Mouse (Mus musculus) frontal cortex, postnatal 14 days (tissue): Measurements from ENCODE around the gene Hdac10.

Experiments used
- DNase-seq, 2 experiments: peaks; one replicate each; pipeline ENCODE4 v3.0.0; 2022; ENCODE audit warnings: low spot score in 2 of 2

Gene Hdac10

DNA sequence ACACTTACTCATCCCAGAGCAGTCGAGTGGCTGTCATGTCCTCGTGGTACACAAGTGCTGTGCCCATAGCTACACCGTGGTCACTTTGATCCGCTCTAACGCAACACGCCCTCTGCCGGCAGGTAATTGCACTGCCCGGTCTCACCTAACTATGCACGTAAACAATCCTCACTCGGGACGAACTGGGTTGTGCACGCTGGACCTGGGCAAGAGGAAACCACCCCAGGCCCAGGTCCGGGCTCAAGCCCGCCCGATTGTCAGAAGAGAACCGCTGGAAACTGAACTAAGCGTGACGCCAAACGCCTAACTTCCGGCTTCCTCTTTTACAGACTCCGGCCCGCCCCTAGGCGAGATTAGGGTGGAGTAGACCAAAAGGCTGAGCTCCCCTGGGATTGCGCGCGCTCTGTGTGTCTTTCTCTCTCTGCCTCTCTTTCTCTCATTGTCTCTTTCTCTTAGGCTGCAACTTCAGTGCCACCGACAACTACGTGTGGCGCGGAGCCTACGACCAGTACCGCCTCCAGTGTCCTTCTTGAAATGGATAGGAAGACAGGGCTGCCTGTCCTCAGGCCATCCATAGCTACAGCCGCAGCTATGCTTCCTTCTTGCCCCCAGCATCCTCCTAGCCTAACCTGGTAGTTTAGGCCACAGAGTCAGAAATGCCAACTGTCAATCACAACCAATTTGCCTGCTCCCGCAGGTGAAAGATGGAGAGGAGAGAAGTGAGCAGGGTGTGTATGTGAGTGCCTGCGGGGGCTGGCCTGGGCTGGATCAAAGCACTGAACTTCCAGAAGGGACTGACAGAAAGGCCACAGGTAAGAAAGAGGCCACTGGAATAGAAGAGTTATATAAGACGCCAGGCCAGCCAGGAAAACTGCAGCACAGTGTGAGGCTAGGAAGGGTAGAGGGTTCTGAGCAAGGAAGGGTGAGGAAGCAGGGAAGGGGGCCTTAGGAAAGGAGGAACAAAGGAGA, at the start of gene Hdac10:
Gene Hdac10, minus strand, starts transcription at position 319 of the 969 bp plus-strand sequence.
- DNase-seq = peak; percentile 72 to 76

DNA sequence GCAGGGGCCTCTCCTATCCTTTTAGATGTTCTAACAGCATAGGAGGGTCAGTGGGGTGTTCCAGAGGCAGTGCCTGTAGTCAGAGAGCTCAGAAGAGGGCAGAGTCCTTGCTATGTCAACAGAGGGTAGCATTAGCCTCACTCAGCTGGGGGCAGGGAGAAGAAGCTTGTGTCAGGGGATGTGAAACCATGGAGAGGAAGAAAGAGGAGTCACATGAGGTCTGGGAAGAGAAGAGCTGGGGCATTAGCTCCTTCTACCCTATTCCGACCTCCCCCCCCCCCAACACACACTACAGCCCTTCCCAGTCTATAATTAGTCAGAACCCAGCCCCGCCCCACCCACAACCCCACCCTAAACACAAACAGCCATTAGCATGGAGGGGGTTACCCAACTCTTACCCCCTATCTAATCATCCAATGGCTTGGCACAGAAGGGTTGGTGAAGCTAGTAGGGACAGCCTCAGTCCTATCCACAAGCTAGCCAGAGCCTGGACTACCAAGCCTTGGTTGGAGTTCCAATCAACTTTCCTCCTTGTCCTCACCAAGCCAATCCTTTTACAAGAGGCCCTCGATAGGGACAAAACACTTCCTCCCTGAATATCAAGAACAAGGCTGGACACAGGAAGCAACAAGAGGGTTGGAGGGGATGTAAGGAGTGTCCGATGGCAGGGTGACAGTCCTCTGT, 49.2 kb upstream of the Hdac10 start:
- DNase-seq = no peak

- no peak for DNase-seq
Measured at GRCm38 (mm10) chr15:89177121-89177520, 48.6 kb upstream of the Hdac10 start.

DNA sequence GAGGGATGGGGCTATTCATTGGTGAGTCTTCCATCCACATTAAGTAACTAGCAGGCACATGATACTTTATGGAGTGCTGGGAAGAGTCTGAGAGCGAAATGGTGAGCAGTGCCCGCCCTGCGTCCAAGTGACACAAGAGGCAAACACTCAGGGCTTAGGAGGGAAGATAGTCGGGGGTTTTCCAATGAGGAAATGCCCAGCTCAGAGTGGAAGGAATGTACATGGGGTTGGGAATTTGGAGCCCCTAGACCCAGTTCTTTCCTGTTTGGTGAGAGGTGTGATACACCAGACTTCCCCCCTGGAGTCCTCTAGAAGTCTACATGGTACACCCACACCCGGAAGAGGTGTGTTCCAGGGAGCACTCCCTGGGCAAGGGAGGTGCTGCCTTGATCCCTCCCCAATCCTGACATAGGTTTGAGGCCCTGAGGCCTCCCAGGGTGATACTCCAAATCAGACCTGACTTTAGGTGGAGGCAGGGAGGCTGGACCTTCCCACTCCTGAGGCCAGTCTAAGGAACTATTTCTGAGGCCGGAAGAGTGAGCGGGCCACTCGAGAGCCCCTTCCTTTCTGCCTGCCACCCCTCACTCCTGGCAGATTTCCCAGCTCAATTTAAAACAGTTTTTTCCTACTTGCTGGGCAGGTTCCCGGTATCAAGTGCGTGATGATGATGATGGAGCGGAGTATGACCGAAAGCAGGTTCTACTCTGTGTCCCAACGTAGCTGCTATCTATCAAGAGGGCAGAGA, 47.1 kb upstream of the Hdac10 start:
- no peak for DNase-seq

DNA sequence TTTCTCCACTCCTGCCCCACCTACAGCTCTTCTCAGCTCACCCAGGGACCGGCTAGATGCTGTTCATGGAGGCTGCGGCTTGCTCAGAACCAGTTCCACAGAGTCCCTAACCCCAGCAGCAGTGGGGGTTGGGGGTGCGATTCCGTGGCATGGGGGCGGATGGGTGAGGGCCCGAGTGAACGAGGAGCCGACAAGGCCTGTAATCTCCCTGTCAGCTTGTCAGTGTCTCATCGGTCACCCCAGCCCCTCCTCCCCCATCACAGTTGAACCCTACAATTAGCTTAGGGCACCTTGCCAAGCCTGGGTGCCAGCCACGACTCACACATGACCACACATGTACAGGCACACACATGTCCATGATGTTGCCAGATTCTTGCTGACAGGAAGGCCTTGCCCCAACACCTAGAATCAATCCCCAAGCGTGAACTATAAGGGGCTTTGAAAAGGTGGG, 46.4 kb upstream of the Hdac10 start:
- no peak for DNase-seq

DNA sequence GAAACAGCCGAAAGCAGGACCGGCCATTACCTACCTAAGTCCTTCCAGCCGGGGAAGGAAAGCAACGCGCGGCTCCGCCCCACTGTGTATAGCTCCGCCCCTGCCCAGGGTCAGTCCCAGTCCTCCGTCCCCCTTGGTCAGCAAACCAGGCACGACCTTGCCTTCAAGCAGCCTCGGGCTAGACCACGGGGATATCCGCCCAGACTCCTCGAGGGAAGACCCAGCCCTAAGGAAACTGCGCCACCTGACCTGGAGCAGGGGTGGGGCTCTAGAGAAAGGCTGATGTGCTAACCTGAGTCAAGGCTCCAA, 45.4 kb upstream of the Hdac10 start:
- DNase-seq = no peak

GRCm38 (mm10) chr15:89173024-89173905, 44.8 kb upstream of the Hdac10 start:
- no peak for DNase-seq

DNA sequence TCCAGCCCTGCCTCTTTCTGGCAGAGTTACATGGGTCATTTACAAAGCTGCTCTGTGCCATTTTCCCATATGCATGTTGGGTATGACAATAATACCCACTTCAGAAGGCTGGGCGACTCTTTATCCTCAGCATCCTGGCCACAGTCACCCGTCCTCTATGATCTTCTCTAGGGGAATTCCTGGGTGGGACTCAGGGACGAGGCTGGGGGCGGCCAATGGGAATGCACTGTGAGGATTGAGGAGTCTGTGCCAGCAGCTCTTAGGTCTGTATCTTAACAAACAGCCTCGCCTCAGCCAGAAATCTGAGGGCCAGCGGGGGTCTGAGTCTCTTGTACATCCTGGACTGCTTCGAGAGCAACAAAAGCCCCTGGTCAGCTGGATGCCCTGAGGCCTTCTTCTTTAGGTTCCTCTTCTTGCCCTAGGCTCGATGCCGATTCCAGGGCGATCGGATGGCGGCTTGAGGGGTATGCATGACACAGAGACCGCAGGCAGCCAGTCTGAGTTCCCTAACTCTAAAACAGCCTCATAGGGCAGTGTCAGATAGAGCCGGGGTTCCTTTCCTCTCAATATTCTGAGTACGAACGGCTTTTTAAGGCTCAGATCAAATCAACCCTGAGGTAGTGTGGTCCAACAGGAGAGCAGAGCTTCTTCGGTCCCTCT, 43.9 kb upstream of the Hdac10 start:
- no peak for DNase-seq

DNA sequence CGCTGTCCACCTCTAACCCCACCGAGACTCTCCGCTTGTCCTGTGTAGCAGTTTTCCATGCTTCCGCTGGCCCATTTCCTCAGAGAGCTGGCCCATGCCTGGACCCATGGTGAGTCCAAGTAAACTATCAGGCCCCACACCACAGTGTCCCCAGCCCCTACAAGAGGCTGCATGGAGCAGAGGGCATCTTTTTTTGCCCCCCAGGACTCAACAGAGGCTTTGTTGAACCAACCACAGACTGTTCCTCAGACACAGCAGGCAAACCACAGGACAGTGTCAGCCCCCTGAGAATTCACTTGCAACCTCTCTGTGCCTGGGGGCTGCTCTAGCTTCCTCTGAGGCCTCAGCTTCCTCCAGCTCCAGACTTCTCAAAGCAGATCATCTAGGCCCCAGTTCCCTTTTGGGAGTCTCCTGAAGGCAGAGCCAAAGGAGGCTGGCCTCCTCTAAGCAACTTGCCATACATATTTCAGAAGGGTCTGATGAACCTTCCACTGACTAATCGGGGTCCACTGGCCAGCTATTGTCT, 43.1 kb upstream of the Hdac10 start:
- no peak for DNase-seq

DNA sequence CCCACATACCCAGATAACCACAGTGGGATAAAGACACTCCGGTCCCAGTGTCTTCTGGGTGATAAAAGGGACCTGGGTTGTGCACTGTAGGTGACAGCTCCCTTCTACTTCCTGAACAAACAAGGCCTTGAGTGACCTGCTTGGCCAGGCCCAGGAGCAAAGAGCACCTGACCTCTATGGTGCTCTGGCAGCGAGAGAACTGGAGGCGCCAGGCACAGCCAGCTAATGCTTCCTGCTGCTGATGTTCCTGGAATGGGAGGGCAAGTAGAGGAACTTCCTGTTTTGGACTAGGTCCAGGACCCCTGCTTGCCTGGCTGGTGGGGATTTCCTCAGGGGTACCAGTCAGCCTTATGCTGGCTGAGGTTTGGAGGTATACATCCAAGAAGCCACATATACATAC, 41.6 kb upstream of the Hdac10 start:
- no peak for DNase-seq

GRCm38 (mm10) chr15:89169431-89169830, 40.9 kb upstream of the Hdac10 start:
- peak; percentile 71 to 72 for DNase-seq

- no peak for DNase-seq
Measured at GRCm38 (mm10) chr15:89168922-89169321, 40.4 kb upstream of the Hdac10 start.

DNA sequence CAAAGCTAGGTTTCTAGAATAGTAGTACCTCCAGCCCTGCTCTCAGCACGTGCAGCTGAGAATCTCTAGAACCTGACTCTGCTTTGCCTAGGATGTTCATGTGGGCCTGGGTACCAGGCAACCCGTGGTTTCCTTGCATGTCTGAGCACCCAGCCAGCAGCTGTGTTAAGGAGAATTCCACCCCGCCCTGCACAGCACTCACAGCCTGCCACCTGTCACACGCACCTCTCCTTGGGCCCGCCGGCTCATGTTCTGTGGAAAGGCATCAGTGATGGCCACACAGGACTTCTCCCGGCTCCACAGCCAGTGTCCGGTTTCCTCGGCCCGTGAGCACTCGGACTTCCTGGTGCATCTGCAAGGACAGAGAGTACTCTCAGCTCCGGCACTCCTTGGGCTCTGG, 37.0 kb upstream of the Hdac10 start:
- DNase-seq = no peak

DNA sequence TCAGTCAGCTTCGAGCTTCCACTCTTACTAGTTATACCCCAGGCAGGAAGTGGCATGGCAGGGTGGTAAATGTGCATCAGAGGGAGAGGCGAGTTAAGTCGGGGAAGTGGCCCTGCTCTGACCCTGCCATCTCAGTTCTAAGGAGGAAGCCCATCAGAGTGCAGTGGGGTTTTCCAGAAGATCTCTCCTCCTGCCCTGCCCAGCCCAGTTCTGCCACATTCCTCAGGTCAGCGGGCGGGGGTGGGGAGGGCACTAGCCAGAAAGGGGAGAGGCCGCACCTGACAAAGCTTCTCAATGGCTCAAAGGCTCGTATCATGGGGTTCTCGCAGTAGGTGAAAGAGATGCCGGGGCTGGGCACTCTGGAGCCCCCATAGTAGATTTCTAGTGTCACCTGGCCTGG, 32.9 kb upstream of the Hdac10 start:
- no peak for DNase-seq

DNA sequence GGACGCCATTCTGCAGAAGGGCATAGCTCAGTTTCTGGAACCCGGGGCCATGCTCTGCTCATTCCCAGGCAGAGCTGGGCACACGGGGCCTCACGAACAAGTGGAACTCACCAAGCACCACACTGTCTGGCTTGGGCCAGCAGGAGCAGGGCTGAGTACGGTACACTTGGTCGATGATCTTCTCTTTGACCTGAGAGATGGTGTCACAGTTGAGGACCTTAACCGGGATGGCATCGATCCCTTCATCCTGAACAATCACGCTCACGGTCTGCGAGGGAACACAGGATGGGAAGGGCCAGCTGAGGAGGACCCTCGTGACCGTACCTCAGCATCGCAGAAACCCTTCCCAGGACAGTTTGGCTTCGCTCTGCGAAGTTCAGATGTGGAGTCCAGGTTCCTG, 30.0 kb upstream of the Hdac10 start:
- DNase-seq = no peak

GRCm38 (mm10) chr15:89157954-89158353, 29.5 kb upstream of the Hdac10 start:
- DNase-seq = no peak

DNA sequence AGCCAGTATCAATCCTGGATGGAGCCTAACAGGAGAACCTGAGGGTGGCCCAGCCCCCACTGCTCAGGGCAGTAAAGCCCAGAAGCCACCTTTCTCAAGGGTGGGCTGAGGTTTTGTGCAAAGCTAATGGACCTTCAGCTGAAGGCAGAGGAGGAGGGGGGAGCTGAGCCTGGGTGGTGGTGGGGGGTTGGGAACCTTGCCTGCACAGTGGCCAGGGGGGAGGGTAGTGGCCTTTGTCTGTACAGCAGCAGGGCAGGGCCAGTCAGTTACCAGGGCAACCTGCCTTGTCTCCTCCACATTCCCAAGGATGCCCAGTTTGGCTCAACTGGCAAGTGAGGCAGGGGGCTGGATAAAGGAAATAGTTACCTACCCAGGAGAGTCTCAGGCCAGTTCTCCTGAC, 23.8 kb upstream of the Hdac10 start:
- no peak for DNase-seq

- no peak for DNase-seq
Measured at GRCm38 (mm10) chr15:89150041-89150390, 21.5 kb upstream of the Hdac10 start.

- DNase-seq = no peak
Measured at GRCm38 (mm10) chr15:89149271-89150040, 21.0 kb upstream of the Hdac10 start, which contains the start of gene Mapk11. TSS of gene Mapk11 (minus strand) at chr15:89149628.
